Mouse (Mus musculus): ENCODE data around the gene Spock1.
A peak's percentile ranks its signal among the peaks of the same experiment; 100 is the strongest.

The Spock1 gene

DNA sequence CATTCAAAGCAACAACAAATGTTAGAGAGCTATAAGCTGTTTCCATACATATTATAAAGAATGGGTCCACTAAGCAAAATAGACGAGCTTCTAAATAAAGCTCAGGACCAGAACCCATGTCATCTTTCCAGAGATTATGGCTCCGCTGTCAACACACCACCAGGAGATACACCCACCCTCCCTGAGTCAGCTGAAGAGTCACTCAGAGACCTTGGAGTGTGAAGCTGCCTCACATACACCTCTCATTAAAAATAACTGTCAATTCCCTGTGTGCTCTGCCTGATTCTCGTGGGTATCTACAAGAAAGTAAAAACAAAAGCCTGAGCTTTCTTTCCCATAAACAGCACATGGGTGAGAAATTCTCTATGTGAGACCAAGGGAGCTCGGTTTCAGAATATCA is 43.1 kb downstream of the Spock1 start:
- no peak for DNase-seq (ENCODE audit: low spot score in 2 of 2)

GRCm38 (mm10) chr13:57858491-57858890 is 49.6 kb downstream of the Spock1 start:
- DNase-seq (ENCODE audit: low spot score in 2 of 2), result no peak

GRCm38 (mm10) chr13:57857016-57857415 is 51.1 kb downstream of the Spock1 start:
- no peak for DNase-seq (ENCODE audit: low spot score in 2 of 2)

DNA sequence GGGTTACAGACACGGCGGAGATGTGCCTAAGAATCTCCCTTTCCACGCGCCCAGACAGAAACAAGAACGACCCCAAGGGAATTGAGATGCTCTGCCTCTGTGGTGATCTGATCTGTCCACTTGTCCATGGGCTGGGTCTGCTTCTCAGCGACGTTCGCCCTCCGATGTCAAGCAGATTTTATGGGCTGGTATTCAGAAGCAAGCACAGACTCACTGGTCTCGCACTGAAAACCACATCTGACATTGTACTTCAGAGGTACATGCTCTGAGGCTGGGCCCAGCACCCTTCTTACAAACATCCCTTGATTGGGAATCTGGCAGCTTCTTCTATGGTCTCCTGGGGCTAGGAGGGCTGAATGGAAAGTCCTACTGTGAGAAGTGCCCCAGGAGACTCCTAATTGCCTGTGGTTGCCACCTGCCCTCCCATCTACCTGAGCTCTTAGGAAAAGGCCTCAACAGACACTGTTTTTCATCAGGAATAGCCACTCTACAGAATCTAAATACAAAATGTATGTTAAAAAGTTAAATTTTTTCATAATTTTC is 51.8 kb downstream of the Spock1 start:
- DNase-seq (ENCODE audit: low spot score in 2 of 2), result no peak

- no peak for DNase-seq (ENCODE audit: low spot score in 2 of 2)
These were observed 52.4 kb downstream of the Spock1 start for GRCm38 (mm10) chr13:57855766-57856165.

DNA sequence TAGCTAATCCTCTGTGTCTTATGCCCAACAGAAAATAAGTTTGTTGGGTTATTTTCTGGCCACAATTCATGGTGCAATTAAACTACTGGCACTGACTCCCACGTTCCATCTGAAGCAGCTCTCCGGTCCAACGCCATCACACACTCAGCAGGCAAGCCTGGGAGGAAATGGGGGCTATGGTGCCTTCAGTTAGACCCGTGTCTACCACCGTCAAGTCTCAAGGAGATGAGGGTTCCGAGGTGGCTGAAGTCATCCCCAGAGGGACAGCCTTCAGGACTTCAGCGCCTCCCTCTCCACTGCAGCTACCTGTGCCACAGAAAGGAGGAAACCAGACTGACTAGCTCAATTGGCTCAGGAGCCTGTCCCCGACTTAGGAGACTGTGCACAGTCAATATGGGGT is 53.7 kb downstream of the Spock1 start:
- no peak for DNase-seq (ENCODE audit: low spot score in 2 of 2)

DNA sequence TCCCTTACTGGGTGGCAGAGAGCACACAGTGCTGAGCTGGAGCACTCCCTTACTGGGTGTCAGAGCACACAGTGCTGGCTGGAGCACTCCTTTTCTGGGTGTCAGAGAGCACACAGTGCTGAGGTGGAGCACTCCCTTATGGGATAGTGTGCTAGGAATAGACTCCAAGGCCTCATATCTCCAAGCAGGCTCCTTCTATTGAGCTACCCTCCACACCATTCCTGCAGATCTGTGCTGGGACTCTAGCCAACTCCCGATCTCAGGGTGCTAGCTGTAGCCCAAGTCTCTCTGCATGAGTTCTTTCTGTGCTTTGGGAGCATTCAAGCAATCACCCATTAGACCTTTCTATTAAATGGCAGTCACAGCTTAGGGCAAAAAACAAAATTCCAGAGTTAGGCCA is 54.5 kb downstream of the Spock1 start:
- DNase-seq (ENCODE audit: low spot score in 2 of 2), result no peak

GRCm38 (mm10) chr13:57853156-57853555 is 55.0 kb downstream of the Spock1 start:
- no peak for DNase-seq (ENCODE audit: low spot score in 2 of 2)

DNA sequence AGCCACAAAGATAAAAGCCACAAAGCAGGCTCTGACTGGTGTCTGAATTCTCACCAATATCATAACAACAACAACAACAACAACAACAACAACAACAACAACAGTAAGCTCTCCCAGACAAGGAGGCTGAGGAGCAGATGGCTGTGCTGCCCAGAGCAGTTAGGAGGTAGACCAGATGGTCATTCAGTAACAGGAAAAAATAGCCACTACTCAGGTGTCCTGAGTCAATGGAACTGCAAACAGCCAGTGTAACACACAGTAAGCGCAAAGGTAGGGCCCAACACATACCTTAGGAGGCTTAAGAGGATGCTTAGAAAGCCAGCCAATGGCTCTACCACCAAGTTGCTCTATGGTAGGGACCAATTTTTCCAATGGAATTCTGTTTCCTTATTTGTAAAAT is 59.2 kb downstream of the Spock1 start:
- DNase-seq (ENCODE audit: low spot score in 2 of 2), result no peak

DNA sequence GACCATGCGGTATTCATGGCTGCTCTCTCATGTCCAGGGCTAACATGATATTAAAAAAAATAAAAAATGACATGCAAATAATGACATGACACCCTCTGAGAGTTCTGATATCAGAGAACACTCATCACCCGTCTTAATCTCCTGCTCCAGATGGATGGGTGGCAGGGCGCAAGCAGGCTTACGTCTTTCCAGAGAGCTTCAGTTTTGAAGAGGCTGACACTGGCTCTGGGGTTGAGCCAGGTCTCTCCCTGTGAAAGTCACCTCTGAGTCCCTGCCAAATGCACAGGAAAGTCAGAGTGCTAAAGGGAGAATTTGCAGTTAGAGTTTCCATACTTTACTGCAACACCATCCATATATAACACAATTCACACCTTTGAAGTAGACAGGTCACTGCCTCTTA is 61.0 kb downstream of the Spock1 start:
- DNase-seq (ENCODE audit: low spot score in 2 of 2), result peak; percentile 3 to 4

- no peak for DNase-seq (ENCODE audit: low spot score in 2 of 2)
These were observed 61.7 kb downstream of the Spock1 start for GRCm38 (mm10) chr13:57846468-57846867.

GRCm38 (mm10) chr13:57841141-57841848 is 66.8 kb downstream of the Spock1 start:
- no peak for DNase-seq (ENCODE audit: low spot score in 2 of 2)

GRCm38 (mm10) chr13:57837691-57838437 is 70.3 kb downstream of the Spock1 start:
- no peak for DNase-seq (ENCODE audit: low spot score in 2 of 2)

DNA sequence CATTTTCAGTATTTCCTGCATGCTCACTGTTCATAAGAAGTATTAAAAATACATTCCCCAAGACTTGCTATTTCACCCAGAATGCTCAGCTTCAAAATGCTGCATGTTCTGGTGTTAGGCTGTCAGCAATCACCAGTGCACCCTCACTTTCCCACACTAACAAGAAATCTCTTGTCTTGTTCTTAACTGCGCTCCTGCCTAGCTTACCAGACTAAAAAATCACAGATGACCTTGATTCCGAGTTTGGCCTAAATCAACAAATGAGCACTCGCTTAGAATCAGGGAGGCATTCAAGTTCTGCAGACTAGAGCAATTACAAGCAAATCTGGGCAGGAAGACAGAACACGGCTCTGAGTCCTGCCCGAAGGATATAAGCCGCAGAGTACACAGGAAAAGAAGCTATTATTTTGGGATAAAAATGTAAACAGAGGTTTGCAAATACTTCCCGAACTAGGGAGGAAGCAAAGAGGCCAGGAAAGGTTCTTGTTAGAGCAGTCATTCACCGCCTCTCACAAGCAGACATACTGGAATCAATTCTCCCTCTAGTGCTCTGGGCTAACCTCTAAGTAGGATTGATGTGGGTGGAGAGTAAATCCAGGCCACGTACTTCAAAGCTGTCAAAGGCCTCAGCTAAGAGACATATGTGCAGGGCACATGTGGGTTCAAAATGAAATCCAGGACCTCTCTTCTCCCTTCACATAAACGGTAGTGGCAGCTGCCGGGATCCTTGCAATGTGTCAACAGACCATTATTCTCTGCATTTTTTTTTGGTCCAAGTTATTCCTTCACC is 76.6 kb downstream of the Spock1 start:
- DNase-seq (ENCODE audit: low spot score in 2 of 2), result no peak

GRCm38 (mm10) chr13:57830896-57831295 is 77.2 kb downstream of the Spock1 start:
- no peak for DNase-seq (ENCODE audit: low spot score in 2 of 2)

- no peak for DNase-seq (ENCODE audit: low spot score in 2 of 2)
These were observed 78.0 kb downstream of the Spock1 start for GRCm38 (mm10) chr13:57830091-57830490.

DNA sequence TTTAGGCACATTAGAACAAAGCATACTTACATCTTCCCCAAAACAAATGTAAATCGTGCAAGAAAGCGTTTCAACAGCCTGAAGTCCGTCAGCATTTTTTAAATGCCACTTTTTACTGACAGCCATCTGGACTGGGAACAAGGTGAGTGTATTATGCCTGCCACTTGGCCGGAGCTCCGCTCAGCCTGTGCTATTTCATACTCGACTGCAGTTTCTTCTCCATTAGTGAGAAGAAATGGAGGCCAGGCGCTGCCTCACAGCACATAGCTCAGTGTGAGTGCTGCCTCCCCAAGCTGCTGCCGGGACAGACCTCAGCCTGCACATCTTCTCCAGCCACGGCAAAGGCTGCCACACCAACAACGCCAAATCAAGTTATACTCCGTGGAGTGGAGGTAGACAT is 91.9 kb downstream of the Spock1 start:
- no peak for DNase-seq (ENCODE audit: low spot score in 2 of 2)

DNA sequence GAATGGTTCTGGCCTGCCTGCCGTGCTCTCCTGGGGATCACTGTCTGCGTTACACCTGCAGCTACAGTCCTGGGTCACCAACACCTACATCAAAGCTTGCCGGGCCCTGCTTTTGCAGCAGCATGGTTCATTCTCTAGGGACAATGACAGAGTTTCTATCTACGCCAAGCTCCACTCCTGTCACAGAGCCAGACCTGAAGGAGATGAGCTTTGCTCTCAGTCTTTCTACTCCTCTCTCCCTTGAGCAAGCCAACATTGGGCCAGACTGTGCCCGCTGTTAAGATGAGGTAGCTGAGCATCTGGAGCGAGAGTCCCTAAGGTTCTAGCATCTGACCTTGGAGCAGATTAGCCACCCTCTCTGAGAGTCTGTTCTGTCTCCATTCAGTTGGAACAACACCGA is 95.5 kb downstream of the Spock1 start:
- DNase-seq (ENCODE audit: low spot score in 2 of 2), result no peak

GRCm38 (mm10) chr13:57811253-57811652 is 96.9 kb downstream of the Spock1 start:
- no peak for DNase-seq (ENCODE audit: low spot score in 2 of 2)

GRCm38 (mm10) chr13:57810816-57811215 is 97.3 kb downstream of the Spock1 start:
- no peak for DNase-seq (ENCODE audit: low spot score in 2 of 2)

GRCm38 (mm10) chr13:57810083-57810482 is 98.0 kb downstream of the Spock1 start:
- no peak for DNase-seq (ENCODE audit: low spot score in 2 of 2)

DNA sequence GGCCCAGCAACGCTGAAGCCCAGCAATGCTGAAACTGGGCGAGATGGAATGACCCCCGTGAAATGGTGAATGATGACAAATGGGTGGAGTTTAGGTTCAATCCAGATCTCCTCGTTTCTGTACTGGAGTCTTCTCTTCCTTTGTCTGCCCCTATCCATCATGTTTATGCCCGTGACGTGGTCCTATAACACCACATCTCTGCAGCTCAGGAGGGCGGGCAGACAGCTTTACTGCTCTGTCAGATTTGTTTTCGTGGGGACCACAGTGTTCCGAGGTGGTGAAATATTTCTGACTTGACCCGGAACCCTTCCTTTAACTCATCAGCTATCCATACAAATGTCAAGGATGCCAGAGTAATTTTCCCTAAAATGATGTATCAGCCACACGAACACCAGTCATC is 98.5 kb downstream of the Spock1 start:
- no peak for DNase-seq (ENCODE audit: low spot score in 2 of 2)
